Mouse (Mus musculus) embryonic stem cell, embryonic (primary cell): ENCODE data around the gene Ube2q1.

Experiments
- CTCF ChIA-PET, 4 experiments: fragments of 300-600 bp in 2 of 4; fragments of 350-600 bp in 2 of 4; sonication (Branson Sonifier 250); formaldehyde crosslinking; loops; one replicate each; lab custom pipeline; 2022; ENCODE audit warnings: inconsistent platforms in 2 of 4; lab: Charles Lee
- POLR2A ChIA-PET, 4 experiments: fragments of 300-600 bp in 2 of 4; fragments of 350-600 bp in 2 of 4; sonication (Branson Sonifier 250); formaldehyde crosslinking; loops; one replicate each; lab custom pipeline; 2022; ENCODE audit warnings: antibody characterized with exemption in 4 of 4, inconsistent platforms in 1 of 4; lab: Charles Lee

The Ube2q1 gene

DNA sequence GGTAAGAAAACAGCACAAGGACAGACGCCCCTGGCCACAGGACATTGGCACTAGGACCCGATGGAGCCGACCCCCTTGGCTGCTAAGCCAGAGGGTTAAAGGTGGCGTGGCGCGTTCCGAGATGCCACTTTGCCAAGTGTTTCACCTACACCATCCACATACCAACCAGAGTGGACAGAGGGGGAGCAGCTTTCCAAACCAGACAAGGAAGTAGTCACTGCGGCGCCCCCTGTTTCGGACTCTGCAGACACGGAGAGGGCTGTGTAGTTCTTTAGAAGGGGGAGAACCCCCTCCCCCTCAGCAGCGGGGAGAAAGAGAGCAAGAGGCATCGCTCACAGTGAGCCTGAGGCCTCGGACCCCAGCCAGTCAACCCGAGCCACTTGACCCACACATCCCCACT is 29.5 kb downstream of the Ube2q1 start:
- CTCF ChIA-PET = interaction anchor here (0.6 to 3.0 kb wide), 8 partner anchors 10 to 840 kb away, joined by 3 to 7 read pairs (median 3); no protein-coding TSS in a partner anchor
- POLR2A ChIA-PET = interaction anchor here (0.5 to 6.5 kb wide), 27 partner anchors 9 to 626 kb away, joined by 3 to 48 read pairs (median 4); partner anchors contain the start of genes Il6ra (in 1 of the 4) and She (in 1 of the 4)

DNA sequence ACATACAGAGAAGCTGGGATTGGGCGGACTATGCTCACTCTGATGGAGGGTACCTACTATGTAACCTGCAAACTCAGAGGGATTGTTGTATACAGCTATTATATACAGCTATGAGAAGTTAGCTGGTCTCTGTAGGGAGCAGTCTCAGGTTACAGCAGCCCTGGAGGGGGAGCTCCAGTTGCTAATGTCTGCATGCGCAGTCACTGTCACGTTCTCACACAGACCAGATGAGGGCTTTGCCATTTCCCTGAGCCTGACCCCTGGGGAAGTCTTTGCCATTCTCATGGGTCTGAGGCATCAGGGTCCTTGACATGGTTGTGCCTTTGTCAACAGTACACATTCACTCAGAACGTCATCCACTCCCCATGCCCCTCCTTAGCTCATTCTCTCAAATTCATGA is 31.8 kb downstream of the Ube2q1 start:
- POLR2A ChIA-PET = interaction anchor here (0.5 to 6.5 kb wide), 25 partner anchors 9 to 1174 kb away, joined by 3 to 40 read pairs (median 4); partner anchors contain the start of gene Ube2q1 (in 1 of the 4)
- CTCF ChIA-PET = interaction anchor here (0.5 to 5.7 kb wide), 26 partner anchors 8 to 736 kb away, joined by 3 to 62 read pairs (median 3); no protein-coding TSS in a partner anchor

DNA sequence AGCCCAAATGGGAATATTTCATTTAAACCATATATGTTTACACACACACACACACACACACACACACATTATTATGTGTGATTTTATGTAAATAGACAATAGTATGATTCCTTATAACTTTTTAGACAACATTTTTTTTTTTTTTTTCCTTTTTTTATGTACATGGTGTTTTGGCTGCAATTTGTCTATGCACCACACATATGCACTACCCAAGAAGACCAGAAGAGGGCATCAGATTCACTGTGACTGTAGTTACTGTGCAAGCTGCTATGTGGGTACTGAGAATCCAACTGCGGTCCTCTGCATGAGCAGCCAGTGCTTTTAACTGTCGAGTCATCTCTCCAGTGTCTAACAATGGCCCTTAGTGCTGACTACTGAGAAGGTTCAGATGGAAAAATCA is 33.3 kb downstream of the Ube2q1 start:
- ChIA-PET POLR2A (interaction anchor here in 3 of 4 experiments (0.6 to 6.5 kb wide), 28 partner anchors 8 to 319 kb away, joined by 3 to 40 read pairs (median 4); partner anchors contain the start of genes Hax1 (in 1 of the 3) and Ube2q1 (in 1 of the 3)), CTCF (interaction anchor here (0.6 to 5.7 kb wide), 37 partner anchors 9 to 1806 kb away, joined by 3 to 62 read pairs (median 6); no protein-coding TSS in a partner anchor)

DNA sequence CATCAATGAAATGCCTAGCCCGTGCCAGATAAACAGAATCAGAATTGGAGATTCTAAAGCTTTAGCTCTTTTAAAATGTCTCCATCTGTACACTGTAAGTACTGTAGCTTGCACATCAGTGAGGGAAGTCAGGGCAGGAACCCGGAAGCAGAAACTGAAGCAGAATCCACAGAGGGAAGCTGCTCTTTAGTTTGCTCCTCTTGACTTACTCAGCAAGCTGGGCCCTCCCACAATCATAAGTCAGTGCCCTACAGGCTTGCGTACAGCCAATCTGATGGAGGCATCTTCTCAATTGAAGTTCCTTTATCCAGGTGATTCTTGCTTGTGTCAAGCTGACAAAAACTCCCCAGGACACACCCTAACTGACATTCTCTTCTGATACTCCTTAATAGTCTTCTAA is 33.8 kb downstream of the Ube2q1 start:
- CTCF ChIA-PET = interaction anchor here (0.6 to 5.7 kb wide), 37 partner anchors 9 to 1806 kb away, joined by 3 to 62 read pairs (median 6); no protein-coding TSS in a partner anchor
- POLR2A ChIA-PET = interaction anchor here in 3 of 4 experiments (0.6 to 6.5 kb wide), 33 partner anchors 8 to 319 kb away, joined by 3 to 40 read pairs (median 4); partner anchors contain the start of genes Hax1 (in 1 of the 3) and Ube2q1 (in 1 of the 3)

DNA sequence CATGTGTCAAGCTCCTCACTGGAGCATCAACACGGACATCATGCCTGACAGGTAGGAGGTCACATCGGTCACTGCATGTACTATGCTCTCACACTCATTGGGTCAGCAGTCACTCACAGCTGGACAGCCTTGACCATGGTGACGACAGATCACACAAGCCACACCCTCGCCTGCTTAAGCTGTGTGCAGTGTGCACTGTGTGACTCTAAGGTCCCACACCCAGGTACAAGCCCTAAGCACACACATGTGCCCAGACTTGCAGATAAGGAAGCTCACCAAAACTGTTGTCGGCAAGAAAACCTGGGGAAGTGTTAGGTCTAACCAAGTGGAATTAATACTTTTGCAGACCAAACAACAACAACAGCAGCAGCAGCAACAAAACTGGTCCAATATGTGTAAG is 34.5 kb downstream of the Ube2q1 start:
- POLR2A ChIA-PET = interaction anchor here in 3 of 4 experiments (0.8 to 6.5 kb wide), 30 partner anchors 8 to 191 kb away, joined by 3 to 40 read pairs (median 6); partner anchors contain the start of genes Hax1 (in 1 of the 3) and Ube2q1 (in 1 of the 3)
- CTCF ChIA-PET = interaction anchor here (0.9 to 5.7 kb wide), 28 partner anchors 9 to 902 kb away, joined by 3 to 62 read pairs (median 5); partner anchors contain the start of gene She (in 1 of the 4)

DNA sequence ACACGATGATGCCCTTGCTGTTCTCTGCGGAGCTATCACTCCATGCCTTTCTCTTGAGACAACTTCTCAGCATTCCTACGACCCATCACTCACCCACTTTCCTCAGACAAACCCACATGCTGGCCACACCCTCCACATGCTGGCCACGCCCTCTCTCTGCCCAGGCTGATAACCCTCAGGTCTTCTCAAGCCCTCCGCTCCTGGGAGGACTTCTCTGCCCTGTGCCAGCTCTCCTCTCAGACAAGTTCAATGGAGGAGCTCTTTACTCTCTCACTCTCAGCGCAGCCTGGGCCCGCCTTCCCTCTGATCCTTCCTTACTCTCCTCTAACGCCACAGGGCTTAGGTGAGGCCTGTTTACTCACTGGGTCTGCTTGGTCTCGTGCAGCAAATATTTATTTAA is 35.2 kb downstream of the Ube2q1 start:
- POLR2A ChIA-PET = interaction anchor here (0.5 to 6.5 kb wide), 26 partner anchors 9 to 1477 kb away, joined by 3 to 40 read pairs (median 6); partner anchors contain the start of genes Hax1 (in 1 of the 4) and Ube2q1 (in 1 of the 4)

DNA sequence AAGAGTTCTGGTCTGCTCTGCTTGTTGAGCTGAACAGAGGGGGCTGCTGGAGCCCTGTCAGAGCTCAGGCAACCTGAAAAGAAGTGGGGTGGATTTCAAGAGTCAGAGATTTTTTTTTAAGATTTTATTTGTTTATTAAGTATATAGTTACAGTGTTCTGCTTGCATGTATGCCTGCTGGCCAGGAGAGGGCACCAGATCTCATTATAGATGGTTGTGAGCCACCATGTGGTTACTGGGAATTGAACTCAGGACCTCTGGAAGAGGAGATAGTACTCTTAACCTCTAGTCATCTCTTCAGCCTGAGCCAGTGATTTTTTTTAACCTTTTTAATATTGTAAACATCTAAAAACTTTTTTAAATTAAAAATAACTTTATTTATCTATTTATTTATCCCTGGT is 37.4 kb downstream of the Ube2q1 start:
- CTCF ChIA-PET = interaction anchor here in 3 of 4 experiments (0.6 to 3.8 kb wide), 12 partner anchors 10 to 486 kb away, joined by 3 to 17 read pairs (median 3); no protein-coding TSS in a partner anchor
- POLR2A ChIA-PET = interaction anchor here in 2 of 4 experiments (0.6 to 2.4 kb wide), 12 partner anchors 9 to 423 kb away, joined by 3 to 7 read pairs (median 4); no protein-coding TSS in a partner anchor

More for the DNA sequence above, 35.2 kb downstream of the Ube2q1 start:
- CTCF ChIA-PET = interaction anchor here (0.5 to 5.7 kb wide), 20 partner anchors 8 to 901 kb away, joined by 3 to 62 read pairs (median 4); partner anchors contain the start of gene She (in 1 of the 4)

DNA sequence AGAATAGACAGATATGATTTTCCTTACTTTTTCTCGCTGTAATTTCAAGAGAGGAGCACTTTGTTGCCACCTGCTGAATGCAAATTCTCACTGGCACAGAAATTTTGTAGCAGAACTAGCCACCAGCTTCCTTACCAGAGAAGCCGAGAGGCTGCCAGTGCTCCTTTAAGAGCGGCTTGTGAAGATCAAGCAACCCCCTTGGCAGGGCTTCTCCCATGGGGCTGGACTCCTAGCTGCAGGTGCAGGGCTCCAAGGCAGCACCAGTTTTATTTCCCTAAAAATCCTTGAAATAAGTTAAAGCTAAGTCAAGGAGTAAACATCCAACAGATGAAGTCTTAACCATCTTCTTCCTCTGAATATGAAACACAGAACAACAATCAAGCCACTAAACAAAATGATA is 38.8 kb downstream of the Ube2q1 start:
- ChIA-PET POLR2A (interaction anchor here in 2 of 4 experiments (0.7 to 2.0 kb wide), 8 partner anchors 9 to 46 kb away, joined by 3 to 7 read pairs (median 4); no protein-coding TSS in a partner anchor), CTCF (interaction anchor here in 2 of 4 experiments (1.2 to 1.7 kb wide), 3 partner anchors 9 to 46 kb away, joined by 3 to 5 read pairs (median 4); no protein-coding TSS in a partner anchor)

DNA sequence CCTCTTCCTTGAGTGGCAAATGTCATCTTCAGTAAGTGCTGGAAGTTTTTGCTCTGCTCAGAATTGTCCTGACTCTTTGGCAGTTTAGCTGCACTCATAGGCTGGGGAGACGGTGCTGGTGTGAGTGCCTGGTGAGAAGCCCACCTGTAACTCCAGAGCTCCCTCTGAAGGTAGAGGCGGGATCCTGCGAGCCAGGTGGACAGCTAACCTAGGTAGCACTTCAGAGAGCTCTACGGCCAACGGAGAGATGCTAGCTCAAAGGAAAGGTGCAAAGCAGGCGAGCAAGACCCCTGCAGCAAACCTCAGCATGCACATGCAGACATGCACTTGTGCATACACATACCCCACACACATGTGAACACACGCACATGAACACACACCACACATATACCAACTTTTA is 40.6 kb downstream of the Ube2q1 start:
- POLR2A ChIA-PET = interaction anchor here in 3 of 4 experiments (0.7 to 3.0 kb wide), 7 partner anchors 8 to 332 kb away, joined by 3 to 11 read pairs (median 4); partner anchors contain the start of genes Hax1 (in 1 of the 3) and She (in 1 of the 3)
- CTCF ChIA-PET = interaction anchor here (0.6 to 5.3 kb wide), 20 partner anchors 9 to 508 kb away, joined by 3 to 48 read pairs (median 4); no protein-coding TSS in a partner anchor

DNA sequence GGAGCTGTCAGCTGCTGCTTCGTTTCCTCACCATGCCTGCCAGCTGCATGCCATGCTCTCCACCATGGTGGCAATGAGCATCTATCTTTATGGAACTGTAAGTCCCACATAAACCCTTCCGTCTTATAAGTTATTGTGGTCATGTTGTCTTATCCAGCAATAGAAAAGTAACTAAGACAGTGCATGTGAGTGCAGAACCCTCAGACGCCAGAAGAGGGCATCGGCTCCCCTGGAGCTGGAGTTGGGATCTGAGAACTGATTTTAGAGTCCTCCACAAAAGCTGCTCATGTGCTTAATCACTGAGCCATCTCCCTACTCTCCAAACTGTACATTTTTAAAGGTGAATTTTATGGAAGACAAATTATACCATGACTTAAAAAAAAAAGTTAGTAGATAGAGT is 43.6 kb downstream of the Ube2q1 start:
- ChIA-PET CTCF (interaction anchor here (0.6 to 5.7 kb wide), 47 partner anchors 9 to 1856 kb away, joined by 3 to 62 read pairs (median 5); partner anchors contain the start of genes She (in 2 of the 4) and Atp8b2 (in 1 of the 4)), POLR2A (interaction anchor here in 3 of 4 experiments (0.6 to 6.7 kb wide), 23 partner anchors 9 to 361 kb away, joined by 3 to 56 read pairs (median 4); partner anchors contain the start of gene She (in 2 of the 3))

DNA sequence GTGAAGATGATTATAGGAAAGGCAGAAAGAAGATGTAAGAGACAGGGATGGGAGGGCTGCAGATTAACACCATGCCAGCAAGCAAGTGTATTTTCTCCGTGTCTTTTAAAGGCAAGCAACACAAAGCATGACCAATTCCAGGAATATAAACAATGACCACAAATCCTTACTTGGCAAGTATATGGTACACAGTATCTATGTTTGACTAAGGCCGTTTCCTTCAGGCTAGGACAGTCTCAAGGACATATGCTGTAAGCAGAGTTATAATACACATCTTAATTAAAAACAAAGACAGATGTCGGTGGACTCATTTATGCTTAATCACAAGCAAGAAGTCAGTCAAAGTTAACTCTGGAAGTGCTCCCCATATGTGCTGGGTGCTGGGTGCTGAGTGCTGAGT is 45.2 kb downstream of the Ube2q1 start:
- CTCF ChIA-PET = interaction anchor here in 3 of 4 experiments (0.5 to 5.7 kb wide), 10 partner anchors 11 to 1196 kb away, joined by 3 to 62 read pairs (median 18); no protein-coding TSS in a partner anchor
- POLR2A ChIA-PET = interaction anchor here in 3 of 4 experiments (0.6 to 6.7 kb wide), 15 partner anchors 8 to 68 kb away, joined by 3 to 56 read pairs (median 4); partner anchors contain the start of gene She (in 2 of the 3)

DNA sequence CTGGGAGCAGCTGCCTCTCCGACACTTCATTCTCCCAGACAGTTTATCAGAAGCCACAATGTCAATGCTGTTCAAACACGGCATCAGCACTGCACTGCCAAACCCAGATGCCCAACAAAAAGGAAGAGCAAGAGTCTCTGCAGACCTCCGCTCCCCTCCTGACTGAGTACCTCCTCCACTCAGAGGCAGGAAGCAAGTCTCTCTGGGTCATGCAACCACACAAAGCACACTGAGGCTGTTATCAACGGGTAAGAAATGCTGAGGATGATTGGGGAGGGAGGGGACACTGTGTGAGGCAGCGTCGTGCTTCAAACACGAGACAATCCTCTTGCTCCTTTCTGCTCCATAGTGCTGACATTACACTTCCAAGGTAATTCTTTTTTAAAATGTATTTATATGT is 46.5 kb downstream of the Ube2q1 start:
- ChIA-PET CTCF (interaction anchor here in 1 of 4 experiments (1.0 to 5.7 kb wide), 2 partner anchors 11 to 13 kb away, joined by 3 to 62 read pairs; no protein-coding TSS in a partner anchor), POLR2A (interaction anchor here in 2 of 4 experiments (0.8 to 6.7 kb wide), 11 partner anchors 11 to 45 kb away, joined by 3 to 56 read pairs (median 3); partner anchors contain the start of gene She (in 2 of the 2))

DNA sequence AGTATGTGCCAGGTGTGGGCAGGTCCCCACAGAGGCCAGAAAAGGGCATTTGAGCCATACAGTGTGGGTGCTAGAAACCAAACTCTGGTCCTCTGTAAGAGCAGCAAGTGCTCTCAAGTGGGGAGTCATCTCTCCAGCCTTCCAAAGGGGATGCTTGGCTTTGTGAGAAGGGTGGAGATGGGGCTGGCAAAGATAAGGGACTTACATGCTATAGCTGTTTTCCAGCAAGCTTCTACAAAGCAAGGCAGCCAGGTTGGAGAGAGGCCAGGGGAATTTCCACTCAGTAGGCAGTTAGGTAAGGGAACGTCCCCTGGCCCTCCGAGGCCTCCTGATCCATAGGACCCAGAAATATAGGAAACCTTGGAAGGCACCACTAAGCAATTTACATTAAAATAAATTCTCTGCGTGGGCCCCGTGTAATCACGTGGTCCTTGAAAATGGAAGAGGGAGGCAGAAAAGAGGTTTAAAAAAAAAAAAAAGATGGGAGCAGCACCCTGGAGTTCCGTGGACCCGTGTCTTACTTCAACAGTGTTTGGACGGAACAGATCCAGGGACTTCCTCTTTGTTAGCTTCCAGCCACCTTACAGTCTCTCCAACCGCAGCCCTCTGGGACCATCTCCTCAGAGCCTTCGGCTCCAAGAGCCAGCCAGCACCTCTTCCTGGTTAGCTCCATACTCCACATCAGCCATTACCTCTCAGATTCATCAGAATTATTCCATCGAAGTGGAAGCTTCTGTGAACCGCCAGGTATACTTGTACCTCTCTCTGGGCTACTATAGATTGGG is 47.1 kb downstream of the Ube2q1 start:
- ChIA-PET POLR2A (interaction anchor here (0.6 to 6.7 kb wide), 33 partner anchors 9 to 380 kb away, joined by 3 to 56 read pairs (median 4); partner anchors contain the start of genes She (in 3 of the 4), Hax1 (in 1 of the 4) and Il6ra (in 1 of the 4)), CTCF (interaction anchor here in 2 of 4 experiments (0.5 to 5.7 kb wide), 7 partner anchors 10 to 122 kb away, joined by 3 to 62 read pairs (median 4); partner anchors contain the start of gene She (in 2 of the 2))

DNA sequence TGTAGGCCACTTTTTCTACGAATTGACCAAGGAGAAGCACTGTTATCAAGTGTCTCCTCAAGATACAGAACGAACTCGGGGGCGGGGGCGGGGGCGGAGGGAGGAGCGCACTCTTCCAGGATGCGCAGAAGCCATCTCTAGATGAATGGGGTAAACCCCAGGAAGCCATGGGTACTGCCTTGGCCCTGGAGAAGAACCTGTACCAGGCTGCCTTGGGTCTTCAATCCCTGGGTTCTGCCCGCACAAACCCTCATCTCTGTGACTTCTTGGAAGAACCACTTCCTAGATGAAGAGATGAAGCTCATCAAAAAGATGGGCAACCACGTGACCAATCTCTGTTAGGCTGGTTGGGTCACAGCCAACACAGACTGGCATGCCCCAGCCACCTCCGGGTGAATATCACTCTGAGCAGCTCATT is 47.7 kb downstream of the Ube2q1 start:
- POLR2A ChIA-PET = interaction anchor here (0.6 to 6.7 kb wide), 30 partner anchors 10 to 380 kb away, joined by 3 to 56 read pairs (median 5); partner anchors contain the start of genes She (in 3 of the 4), Hax1 (in 1 of the 4) and Il6ra (in 1 of the 4)
- CTCF ChIA-PET = interaction anchor here in 2 of 4 experiments (0.5 to 2.2 kb wide), 8 partner anchors 10 to 122 kb away, joined by 3 to 6 read pairs (median 4); partner anchors contain the start of gene She (in 2 of the 2)

DNA sequence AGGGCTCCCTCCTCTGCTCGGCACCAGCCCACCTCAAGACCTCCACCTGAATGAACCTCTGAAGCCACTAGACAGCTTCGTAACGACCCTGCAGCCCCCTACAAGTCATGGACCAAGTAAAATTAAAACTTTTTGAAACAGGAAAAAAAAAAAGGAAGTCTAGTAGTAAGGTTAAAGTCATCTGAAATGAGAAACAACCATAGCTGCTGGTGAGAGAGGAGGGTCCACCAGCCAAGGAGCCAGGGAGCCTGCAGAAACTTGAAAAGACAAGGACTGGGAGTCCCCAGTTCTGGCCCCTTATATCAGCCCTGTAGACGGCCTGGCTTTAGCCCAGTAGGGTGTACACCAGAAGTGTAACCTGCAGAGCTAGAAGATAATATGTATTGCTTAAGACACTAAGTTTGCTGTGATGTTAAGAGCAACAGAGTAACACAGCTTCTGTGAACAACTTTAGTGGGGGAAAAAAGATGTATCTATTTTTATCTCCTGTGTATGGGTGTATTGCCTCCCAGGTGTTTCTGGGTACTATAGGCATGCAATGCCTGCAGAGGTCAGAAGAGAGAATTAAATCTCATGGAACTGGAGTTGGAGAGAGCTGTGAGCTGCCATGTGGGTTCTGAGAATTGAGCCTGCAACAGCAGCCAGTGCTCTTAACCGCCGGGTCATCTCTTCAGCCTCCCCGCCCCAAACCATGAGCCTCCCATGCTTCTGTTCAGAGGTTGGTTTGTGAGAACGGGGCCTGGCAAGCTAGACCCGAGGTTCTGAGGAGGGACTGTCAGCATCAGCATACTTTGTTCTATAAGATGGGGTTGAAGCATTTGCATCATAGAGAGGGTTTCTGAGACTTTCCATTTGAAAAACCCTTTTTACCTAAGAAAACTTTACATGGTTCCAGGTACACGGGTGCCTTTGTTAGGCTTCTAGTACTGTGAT is 48.4 kb downstream of the Ube2q1 start:
- ChIA-PET POLR2A (interaction anchor here in 3 of 4 experiments (0.7 to 6.7 kb wide), 29 partner anchors 9 to 226 kb away, joined by 3 to 56 read pairs (median 4); partner anchors contain the start of genes She (in 3 of the 3), Hax1 (in 1 of the 3) and Il6ra (in 1 of the 3)), CTCF (interaction anchor here in 3 of 4 experiments (0.6 to 2.2 kb wide), 7 partner anchors 9 to 125 kb away, joined by 3 to 9 read pairs (median 4); partner anchors contain the start of gene She (in 1 of the 3))
